Mouse (Mus musculus): ENCODE measurements at regions not wholly inside any gene's neighbourhood (a gene's known extent, or its start where the extent isn't known, plus 50 kb on each side); places are given as distances from the start of the nearest gene placed in this dataset.

GRCm38 (mm10) chr1:122273579-122273978 lies 705.8 kb upstream of the Ddx18 start:
- DNase-seq = peak; percentile 41

DNA sequence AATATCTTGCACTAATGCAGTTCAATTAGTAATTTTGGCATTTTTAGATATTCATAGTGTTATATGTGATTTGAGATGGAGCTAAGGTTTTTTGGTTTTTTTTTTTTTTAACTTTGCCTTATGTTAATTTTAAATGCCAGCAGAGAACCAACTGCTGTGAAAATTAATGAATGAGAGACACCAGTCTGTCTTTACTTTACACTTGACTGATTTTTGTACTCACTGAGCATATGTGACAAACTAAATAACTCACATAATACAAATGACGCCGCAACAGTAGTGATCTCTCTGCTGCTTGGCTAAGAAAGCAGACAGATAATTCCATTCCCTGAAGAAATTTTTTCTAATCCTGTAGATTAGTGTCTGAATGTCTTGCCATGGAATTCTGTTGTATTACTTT lies 675.2 kb upstream of the Ddx18 start:
- peak; percentile 4 for DNase-seq

DNA sequence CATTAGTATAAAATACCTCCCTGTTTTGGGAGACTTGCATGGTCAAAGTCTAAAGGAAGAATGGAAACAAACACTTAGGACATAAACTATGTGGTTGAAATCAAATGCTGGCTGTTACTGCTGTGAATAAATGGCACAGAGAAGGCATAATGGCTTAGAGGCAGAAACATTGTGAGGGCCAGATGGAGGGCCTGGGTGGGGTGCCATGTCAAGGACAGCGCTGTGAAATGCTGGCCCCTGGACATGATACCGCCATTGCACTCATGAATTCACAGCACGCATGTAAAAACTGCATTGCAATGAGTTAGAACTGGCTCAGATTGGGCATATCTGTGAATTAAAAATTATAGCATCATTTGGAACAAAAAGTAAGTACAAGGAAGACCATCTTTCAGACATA lies 673.7 kb upstream of the Ddx18 start:
- DNase-seq = no peak

DNA sequence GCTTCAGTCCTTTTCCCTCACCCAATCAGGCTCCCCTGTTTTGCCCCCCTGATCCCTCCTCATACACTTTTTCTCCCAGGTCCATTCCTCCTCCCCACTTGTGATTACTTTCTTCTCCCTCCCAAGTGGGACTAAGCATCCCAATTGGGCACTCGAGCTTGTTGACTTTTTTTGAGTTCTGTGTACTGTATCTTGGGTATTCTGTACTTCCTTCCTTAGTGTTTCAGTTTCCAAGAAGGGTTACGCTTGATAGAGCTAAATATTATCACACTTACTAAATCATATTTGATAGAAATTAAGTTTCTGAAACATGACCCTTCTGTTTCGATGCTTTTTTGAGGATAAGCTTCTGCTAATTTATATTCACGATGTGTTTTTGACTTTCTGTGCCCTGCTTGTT lies 662.7 kb upstream of the Ddx18 start:
- no peak for DNase-seq

DNA sequence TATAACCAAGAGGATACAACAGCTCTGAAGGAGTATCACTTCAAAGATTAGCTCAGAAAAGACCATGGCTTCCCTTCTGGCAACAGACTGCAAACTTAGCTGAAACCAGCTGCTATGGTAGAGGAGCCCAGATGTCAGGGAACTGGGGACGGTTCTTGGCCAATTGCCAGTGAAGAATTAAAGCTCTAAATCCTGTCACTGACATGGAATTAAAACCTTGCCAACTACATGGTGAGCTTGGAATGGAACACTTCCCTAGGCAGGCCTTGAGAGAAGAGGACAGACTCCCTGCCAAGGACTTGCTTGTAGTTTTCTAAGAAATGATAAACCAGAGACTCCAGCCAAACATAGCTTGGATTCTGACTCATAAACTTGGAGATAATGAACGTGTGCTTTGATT lies 644.7 kb upstream of the Ddx18 start:
- DNase-seq = no peak

GRCm38 (mm10) chr1:122208619-122209018 lies 640.8 kb upstream of the Ddx18 start:
- no peak for DNase-seq

- no peak for DNase-seq
These were observed 601.8 kb upstream of the Ddx18 start for GRCm38 (mm10) chr1:122169547-122169946.

DNA sequence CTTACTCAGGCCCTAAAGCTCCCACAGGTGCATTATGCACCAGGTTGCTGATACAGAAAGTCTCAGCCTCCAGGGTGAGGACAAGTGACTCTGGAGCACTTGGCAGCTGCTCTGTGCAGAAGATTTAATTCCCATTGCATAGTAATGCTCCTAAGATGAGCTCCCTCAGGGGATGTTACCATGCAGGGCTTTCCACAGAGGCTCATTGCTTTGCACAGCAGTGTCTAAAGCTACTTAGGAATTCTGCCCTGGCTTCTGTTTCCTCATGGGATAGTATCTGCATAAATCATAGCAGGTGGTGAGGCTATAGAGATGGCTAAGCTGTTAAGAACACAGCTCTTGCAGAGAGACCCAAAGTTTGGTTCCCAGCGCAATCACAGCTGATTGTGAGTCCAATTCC lies 594.0 kb upstream of the Ddx18 start:
- DNase-seq = no peak

- DNase-seq = peak; percentile 62
These were observed 573.6 kb upstream of the Ddx18 start for GRCm38 (mm10) chr1:122141362-122141761.

DNA sequence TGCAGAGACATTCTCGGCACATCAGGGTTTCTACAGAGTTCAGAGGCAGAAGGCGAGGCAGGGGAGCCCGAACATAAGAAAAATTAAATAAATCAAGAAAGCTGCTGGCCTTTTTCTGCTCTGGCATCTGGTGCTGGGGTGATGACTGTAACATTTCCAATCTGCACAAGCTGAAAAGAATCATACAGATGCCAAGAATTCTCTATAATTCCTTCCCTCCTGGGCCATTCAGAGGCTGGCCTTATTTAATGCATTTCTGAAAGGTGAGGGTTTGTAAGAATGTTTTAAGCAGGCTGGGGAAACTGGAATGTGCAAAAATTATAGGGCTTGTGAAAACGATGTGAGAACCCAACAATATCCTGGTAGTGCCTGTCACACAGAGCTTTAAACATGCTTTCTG lies 556.2 kb upstream of the Ddx18 start:
- no peak for DNase-seq

GRCm38 (mm10) chr1:122095726-122096125 lies 527.9 kb upstream of the Ddx18 start:
- no peak for DNase-seq

- DNase-seq = peak; percentile 10
These were observed 514.7 kb upstream of the Ddx18 start for GRCm38 (mm10) chr1:122082481-122082880.

- no peak for DNase-seq
These were observed 508.3 kb upstream of the Ddx18 start for GRCm38 (mm10) chr1:122076085-122076484.

- DNase-seq = no peak
These were observed 487.4 kb upstream of the Ddx18 start for GRCm38 (mm10) chr1:122055146-122055545.

- peak; percentile 84 for DNase-seq
These were observed 480.4 kb upstream of the Ddx18 start for GRCm38 (mm10) chr1:122048112-122048725.

DNA sequence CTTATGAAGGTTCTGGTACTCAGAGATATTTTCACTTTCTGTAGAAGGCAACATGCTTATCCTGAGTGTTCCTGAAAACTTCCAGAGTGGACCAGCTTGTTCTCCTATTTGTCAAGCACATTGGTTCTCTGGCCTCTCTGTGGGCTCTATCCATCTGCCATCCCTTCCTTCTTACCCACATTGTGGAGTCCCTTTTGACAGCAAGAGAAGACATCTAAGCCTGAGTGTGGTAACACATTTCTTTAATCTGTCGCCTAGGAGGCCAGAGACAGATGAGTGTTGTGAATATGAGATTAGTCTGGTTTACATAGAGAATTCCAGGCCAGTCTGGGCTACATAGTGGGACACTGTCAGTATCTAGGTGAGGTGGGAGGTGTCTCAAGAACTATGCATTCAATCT lies 476.1 kb upstream of the Ddx18 start:
- DNase-seq = no peak

DNA sequence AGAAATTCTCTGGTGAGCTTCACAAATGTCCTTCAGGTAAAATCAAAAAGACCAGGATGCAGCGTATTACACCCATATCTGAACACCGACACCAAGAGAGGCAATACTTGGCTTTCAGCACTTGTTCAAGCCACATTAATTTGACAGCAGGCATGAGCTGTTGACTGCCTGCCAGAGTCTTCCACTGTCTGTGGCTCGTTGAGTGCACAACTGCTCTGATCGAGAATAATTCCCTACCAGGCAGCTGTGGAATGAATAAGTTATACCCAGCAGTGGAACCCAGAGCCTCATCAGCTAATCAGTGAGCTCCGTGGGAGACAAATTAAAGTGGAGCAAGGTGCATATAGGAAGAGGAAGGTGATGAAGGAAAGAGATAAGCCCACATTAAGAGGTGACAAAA lies 475.3 kb upstream of the Ddx18 start:
- peak; percentile 20 for DNase-seq

DNA sequence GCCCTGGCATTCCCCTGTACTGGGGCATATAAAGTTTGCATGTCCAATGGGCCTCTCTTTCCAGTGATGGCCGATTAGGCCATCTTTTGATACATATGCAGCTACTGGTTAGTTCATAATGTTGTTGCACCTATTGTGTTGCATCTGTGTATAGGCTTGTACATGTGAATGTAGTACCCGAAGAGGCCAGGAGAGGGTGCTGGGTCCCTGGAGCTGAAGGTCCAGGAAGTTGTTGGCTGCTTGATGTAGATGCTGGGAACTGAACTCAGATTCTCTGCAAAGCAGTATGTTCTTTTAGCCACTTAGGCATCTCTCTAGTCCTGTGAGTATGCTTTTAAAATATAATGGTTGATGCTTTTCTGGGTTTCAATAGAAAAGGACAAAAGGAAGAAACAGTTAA lies 440.0 kb upstream of the Ddx18 start:
- DNase-seq = no peak

DNA sequence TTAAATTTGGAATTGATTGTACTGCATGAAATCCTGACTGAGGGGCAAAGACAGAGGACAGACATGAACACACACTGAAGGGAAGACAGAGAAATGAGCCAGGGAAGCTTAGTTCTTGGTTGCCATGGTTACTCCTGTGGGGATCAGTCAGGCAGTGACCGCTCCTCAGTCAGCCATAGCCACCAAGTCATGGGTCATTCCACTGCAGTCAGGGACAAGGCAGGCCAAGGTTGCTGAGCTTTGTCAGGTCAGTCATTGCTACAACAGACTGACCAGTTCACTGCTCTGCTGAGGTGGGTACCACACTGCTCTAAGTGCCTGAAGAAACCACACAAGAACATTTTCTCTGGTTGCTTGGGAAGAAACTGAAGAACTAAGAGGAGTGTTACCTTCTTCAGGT lies 428.7 kb upstream of the Ddx18 start:
- no peak for DNase-seq

- no peak for DNase-seq
These were observed 422.9 kb upstream of the Ddx18 start for GRCm38 (mm10) chr1:121990653-121991052.

DNA sequence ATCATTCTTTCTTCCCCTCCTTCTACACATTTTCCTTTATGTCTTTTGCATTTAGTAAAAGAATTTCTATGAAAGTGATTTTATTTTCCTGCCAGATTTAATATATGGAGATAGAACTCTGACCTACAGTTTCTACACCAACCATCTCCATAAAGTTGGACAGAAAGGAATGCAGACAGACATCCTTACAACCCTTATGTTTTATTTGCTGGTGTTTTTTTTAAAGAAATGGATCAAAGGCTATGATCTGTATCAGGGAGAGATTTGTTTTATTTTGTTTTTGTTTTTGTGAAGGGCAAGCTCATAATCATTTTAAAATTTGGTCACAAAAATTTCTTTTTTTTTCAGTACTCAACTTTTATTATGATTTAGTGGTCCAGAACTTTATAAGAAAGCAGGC lies 391.2 kb upstream of the Ddx18 start:
- DNase-seq = no peak

DNA sequence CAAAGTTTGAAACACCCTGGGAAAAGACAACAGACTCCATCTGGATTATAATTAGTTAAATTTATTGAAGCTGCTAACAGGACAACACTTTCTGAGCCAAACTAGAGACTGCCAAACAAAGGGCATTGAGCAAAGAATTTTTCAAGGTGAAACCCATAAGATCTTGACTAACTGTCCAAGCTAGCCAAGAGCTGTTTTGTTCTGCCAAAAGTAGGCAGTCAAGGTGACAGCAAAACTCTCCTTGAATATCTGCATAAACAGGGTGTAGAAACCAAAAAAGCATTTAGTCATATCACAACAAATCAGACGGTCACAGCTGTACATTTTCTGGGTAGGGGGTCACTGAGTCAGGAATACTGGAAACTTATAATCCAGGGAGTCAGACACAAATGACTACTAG lies 368.1 kb upstream of the Ddx18 start:
- DNase-seq = no peak

Measured in cerebellum, adult 9-10 months (tissue).